Mouse (Mus musculus): ENCODE measurements around the gene Tlk1. TPM values are rescaled to one million over a fixed set of nuclear protein-coding genes. Genes with fewer than 3 reads are reported as not detected.

The Tlk1 gene
- total RNA-seq, 2 experiments from 2014 or later: 82.7 to 94.7 TPM

DNA sequence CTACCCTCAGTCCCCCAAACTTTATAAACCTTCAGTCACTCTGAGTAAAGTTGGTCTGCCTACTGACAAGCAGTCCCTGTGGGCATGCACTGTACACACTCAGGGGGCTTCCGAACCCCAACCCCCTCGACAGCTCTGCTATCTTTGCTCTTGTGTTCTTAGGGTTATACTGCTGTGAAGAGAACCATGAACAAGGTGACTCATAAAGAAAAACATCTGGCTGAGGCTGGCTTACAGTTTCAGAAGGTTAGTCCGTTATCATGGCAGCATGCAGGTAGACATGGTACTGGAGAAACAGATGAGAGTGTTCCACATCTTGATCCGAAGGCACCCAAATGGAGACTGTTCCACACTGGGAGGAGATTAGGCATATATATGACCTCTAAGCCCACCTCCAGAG is 114.7 kb downstream of the Tlk1 start:
- DNase-seq (ENCODE audit: low spot score in 2 of 2): no peak
- intact Hi-C loops (cut with DNase I): no loop called here

DNA sequence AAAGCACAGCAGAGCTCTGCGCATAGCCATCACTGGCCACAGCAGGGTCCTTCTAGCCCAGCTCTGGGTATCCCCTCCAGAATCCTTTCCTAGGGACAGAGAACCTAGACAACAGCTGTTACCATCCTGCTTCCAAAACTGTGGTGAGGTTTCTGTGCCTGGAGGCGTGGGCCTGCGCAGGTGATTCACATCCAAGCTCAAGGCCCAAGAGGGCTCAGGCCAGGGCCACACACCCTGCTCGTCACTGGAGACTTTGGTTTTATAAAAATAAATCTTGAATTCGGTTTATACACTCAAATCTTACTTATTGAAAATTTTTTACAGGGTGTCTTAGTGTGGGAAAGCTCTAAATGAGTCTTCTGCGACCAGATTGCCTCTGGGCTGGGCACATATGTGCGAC is 115.3 kb downstream of the Tlk1 start:
- intact Hi-C loops (cut with DNase I): no loop called here
- DNase-seq (ENCODE audit: low spot score in 2 of 2): no peak

DNA sequence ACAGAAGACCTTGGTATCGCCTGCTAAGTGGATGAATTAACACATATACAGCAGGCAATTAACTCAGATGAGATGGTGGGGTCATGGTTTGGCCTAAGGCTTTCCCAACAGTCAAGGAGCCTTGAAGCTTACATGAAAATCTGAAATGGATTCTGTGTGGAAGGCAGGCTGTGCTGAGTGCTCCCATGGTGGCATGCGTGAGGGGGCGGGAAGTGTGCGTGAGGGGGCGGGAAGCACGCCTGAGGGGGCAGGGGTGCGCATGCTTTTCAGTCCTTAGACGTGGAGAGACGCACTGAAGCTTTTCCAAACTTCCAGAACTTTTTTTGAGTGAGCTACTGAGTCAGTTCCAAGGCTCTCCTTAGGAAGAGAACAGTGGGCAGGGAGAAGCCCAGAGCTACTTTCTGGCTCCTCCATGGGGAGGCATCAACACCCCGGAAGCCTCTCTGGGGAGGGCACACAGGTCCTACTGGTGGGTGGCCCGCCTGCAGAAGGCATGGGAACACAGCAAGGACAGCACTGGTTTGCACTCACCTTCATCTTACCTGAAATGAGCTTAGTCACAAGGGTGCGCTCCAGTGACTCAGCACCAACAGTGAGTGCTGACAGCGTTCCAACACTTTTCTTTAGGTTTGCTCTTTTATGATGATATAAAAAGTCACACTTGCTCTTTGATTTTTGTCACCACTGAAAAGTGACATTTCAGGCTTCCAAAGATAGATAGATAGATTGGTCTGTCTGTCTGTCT is 116.4 kb downstream of the Tlk1 start:
- intact Hi-C loops (cut with DNase I): loop anchor here (5.0 kb wide), 1 partner anchor 328 kb away; no protein-coding TSS in a partner anchor
- peak in 1 of 2 experiments; percentile 23 for DNase-seq (ENCODE audit: low spot score in 2 of 2)

DNA sequence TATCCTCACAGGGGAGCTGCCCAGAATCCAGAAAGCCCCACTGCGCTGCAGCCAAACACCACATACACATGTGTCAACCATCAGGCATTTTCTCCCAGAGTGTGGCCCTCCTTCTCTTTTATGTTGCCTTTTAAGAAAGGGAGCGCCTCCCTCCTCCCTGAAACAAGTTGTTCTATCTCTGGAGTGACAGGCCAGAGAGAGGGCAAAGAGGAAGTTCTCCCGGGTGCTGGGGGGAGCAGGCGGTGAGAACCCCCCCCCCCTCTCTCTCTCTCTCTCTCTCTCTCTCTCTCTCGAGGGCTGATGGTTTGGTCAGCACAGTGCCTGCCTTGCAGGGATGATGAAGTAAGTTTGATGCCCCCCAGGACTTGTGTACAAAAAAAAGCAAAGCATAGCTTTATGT is 123.1 kb downstream of the Tlk1 start:
- no peak for DNase-seq (ENCODE audit: low spot score in 2 of 2)
- intact Hi-C loops (cut with DNase I): loop anchor here (5.0 kb wide), 1 partner anchor 120 kb away; no protein-coding TSS in a partner anchor

DNA sequence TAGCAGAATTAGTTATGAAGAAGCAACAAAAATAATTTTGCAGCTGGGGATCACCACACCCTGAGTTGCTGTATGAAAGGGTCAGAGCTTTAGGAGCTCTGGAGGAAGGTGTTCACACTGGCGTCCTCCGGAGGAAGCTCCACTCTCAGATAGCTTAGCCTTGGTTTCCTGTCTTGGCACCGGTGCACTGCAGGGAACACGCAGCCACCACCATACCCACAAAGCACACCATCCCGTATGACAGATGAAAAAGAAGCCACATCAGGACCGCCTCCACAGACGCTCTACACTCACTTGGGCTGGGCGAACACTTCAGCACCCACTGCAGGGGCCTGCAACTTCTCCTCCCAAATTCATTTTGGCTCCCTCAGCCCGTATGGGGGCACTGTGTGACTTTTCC is 124.0 kb downstream of the Tlk1 start:
- intact Hi-C loops (cut with DNase I): loop anchor here (5.0 kb wide), 1 partner anchor 121 kb away; no protein-coding TSS in a partner anchor
- DNase-seq (ENCODE audit: low spot score in 2 of 2): no peak

DNA sequence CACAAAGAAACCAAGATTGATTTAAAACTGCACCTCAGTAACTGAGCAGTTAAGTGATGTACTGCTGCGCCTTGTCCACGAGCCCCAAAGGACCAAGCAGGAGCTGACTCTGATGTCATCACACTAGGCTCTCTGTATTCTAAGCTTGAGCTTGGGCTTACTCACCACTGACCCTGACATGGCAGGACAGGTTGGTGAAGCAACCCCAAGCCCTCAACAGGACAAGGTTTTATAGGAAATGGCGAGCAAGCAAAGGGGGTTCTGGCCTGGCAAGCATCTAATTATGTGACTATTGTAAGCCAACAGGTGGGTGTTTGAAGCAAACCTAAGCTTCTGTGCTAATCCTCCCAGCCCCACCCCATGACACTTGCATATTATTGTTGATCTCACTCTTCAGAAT is 124.7 kb downstream of the Tlk1 start:
- DNase-seq (ENCODE audit: low spot score in 2 of 2): no peak
- intact Hi-C loops (cut with DNase I): loop anchor here (5.0 kb wide), 1 partner anchor 121 kb away; no protein-coding TSS in a partner anchor

DNA sequence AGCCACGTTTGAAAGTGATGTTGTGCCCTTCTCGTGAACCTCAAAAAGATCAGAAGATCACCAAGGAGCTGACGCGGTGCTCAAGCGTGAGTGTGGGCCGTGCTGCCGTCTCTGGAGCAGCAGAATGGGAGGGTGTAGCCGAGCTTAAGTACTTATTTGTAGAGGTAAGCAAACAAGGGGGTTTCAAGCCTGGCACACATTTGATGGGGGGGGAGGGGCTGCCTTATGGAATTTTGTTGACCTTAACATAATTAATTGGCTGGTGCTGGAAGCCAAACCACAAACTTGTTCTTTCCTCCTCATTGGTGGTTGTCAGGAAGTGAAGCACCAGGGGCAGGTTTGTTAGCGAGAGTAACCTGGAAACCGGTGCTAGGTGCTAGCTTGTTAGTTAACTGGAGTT is 129.8 kb downstream of the Tlk1 start:
- intact Hi-C loops (cut with DNase I): no loop called here
- DNase-seq (ENCODE audit: low spot score in 2 of 2): no peak

DNA sequence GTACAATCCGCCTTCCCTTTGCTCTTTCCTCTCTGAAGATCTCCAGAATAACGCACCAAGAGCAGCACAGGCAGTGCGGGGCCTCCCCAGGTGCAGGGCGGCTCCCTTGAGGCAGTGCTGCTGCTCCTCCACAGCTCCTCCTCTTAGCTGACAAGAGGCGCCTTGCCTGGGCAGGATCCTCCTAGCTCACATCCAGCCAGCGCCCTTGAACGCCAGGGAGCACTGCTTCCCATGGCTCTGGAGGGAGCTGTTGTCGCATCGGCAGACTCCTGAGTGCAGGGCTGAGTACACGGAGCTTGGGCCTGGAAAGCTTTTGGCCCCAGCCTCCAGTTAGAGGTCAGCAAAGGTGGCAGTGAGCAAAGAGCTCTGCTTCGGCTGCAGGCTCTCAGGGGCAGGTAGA is 135.3 kb downstream of the Tlk1 start:
- DNase-seq (ENCODE audit: low spot score in 2 of 2): no peak
- intact Hi-C loops (cut with DNase I): no loop called here

DNA sequence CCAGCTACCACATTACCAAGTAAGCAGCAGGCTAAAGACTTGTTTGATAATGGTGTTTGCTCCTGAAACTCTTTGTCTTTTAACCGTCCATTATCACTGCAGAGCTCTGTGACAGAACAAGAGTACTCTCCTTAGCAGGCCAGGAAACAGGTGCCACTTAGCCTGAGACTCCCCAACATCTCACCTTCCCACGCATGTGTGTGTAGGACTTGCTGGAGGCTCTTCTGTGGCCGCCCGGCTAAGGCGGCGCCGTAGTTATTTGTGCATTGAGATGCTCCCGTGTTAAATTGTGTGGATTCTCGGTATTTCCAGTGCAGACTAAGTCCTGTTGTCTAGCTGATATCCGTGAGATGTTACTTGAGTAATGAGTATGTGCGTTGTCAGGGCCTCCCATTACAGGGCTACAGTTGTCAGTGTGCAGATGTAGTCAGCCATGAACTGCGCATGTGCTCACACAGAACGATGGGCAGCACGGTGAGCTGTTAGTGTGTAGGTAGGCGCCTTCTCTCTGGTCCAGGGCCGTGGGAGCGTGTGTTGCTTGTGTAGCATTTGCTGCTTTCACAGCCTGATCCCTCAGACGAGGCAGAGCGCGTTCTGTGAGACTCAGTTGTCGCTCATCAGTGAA is 137.0 kb downstream of the Tlk1 start:
- peak; percentile 33 to 52 for DNase-seq (ENCODE audit: low spot score in 2 of 2)
- intact Hi-C loops (cut with DNase I): no loop called here

DNA sequence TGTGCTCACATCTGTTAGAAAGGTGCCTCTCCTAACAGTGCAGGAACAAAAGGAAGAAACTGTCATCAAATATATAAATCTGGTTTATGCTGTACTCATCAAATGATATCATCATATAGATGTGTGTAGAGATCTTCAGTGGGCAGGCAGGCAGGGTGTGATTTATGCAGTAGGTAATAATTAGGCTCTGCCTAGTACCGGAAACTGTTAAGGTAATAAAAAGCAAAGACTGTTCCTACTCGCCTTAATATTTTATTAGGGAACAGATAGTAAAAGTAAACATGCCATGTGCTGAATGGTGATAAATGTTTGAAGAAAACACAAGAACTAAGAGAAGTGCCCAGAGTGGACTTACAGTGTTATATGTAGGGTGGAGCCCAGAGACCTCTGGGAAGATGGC is 143.2 kb downstream of the Tlk1 start:
- intact Hi-C loops (cut with DNase I): no loop called here
- DNase-seq (ENCODE audit: low spot score in 2 of 2): no peak

DNA sequence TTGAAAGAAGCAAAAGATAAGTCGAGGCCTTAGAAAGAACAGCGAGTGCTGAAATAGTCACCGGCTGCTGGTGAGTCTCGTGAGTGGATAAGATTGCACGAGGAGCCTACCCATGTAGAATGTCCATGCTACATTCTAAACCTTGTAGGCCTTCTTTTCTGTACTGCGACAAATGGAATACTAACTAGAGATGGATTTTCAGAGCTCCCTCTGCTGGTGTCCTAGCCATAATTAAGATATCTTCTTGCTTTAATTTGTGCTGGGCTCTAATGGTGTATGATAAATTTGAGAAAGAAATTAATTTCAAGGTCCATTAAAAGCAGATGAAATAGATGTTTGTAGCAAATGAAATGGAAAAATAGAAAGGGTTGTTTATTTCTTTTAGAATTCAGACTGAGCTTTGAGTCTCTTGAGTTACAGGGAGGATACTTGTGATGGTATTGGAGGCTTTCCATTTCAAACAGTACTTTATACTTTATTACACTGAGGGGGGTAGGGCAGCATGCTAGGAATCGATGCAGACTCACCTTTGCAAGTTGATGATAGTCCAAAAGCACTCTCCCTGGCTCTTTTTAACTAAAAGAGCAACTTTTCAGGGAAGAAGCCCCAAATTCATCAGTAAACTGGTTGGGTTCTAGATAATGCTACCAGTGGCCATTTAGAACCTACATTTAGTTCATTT is 151.9 kb downstream of the Tlk1 start:
- intact Hi-C loops (cut with DNase I): no loop called here
- DNase-seq (ENCODE audit: low spot score in 2 of 2): no peak

DNA sequence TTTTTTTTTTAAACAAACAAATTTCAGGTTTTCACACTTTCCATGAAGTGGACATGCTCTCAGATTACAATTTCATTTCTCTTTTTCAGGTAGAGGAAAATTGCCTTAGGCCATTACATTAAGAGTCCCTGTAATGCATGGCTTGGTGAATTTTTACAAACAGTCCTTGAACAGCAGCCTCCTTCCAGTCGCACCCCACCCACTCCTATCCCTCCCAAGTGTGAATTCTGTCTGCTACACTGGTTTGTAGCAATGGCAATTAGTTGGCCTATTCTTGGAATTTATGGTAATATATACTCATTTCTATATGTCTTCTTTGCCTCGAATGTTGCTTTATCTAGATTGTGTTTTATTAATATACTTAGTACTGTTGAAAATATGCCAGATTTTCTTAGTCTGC is 153.1 kb downstream of the Tlk1 start:
- intact Hi-C loops (cut with DNase I): no loop called here
- no peak for DNase-seq (ENCODE audit: low spot score in 2 of 2)

DNA sequence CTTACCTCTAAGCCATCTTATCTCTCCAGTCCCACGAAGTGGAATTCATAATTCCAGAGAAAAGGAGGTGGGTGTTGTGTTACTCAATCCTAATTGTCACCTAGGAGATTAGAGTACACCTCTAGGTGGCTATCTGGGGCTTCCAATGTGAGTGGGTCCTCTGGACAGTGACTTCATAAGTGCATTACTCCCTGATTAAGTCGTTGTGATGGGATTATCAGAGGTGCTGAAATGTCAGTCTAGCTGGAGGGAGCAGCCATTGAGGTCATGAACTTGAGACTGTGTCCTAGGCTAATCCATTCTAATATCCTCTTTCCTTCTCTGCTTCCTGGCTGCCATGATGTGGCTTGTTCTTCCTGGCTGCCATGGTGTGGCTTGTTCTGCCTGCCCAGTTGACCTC is 155.6 kb downstream of the Tlk1 start:
- intact Hi-C loops (cut with DNase I): no loop called here
- DNase-seq (ENCODE audit: low spot score in 2 of 2): no peak

DNA sequence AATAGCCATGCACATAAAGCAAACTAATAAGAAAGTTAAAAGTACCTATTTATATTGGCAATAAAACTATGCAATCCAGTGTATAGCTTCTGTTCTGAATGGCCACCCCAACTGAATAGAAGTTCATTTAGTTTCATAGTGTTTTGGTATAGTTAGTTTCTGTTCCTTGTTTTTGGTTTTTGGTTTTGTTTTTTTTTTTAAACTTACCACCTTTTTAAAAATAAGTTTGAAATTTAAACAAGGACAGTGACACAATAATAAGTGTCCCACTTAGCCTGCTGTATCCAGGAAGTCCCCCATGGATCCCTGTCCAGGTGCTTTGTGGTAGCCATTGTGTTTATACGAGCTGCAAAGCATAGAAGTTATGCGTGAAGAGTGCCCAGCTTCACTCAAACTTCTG is 156.3 kb downstream of the Tlk1 start:
- intact Hi-C loops (cut with DNase I): no loop called here
- no peak for DNase-seq (ENCODE audit: low spot score in 2 of 2)

DNA sequence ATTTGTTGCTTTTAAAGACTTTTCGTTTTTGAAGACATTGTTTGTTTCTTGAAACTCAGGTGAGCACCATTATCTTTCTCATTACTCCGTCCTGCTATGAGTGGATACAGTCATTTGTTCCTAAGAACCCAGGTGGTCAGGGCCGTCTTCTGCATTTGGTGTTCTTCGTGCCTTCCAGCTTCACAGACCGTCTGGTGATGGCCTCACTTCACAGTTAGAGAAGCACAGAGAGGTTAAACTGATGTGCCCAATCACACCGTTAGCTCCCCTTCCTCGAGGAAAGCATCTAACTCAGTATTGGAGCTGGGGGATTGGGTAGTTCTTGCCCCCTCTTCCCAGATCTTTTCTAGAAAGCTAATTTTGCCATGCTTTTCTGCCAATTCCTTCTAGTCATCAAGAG is 158.5 kb downstream of the Tlk1 start:
- intact Hi-C loops (cut with DNase I): no loop called here

DNA sequence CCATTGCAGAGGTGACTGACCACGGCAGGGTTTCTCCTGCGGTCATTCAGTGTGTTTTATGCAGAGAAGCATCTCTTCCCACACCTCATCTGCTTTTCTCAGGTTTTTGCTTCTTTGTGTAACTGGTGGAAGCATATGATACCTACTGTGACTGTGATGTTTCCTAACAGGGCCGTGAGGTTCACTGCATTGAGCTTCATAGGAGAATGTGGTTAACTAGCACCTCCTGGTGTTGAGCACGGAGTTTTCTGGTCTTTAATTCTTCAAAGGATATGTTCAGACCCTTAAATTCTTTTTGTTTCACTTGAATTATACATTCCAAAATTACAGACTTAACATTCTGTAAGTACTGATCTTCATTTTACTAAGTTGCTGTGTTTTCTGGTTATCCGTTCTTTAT is 161.8 kb downstream of the Tlk1 start:
- intact Hi-C loops (cut with DNase I): no loop called here
- no peak for DNase-seq (ENCODE audit: low spot score in 2 of 2)

More for the DNA sequence above, 158.5 kb downstream of the Tlk1 start:
- no peak for DNase-seq (ENCODE audit: low spot score in 2 of 2)

Other genes with a start within 250 kb of the Tlk1 start
- gene Gorasp2, start 164.2 kb downstream of the Tlk1 start, total RNA-seq (2021): 10 to 100 TPM; 92.0 to 96.9 TPM
- under 1 TPM in 1 of 2 experiments, not detected in 1; 0.76 TPM for gene Gm26558, start 163.6 kb downstream of the Tlk1 start, total RNA-seq (2021)
- 10 to 100 TPM; 12.8 TPM for gene Dcaf17, start 229.6 kb upstream of the Tlk1 start, total RNA-seq (2021)
- gene Mettl8, start 229.9 kb upstream of the Tlk1 start, total RNA-seq (2021): 10 to 100 TPM; 14.0 to 16.4 TPM